Mouse (Mus musculus): Measurements from ENCODE around the gene Slc25a22.
"Not testable (repeated sequence)": the region's sequence is repeated elsewhere in the genome, so short reads cannot be mapped to it uniquely, and the experiment has no call there.

The Slc25a22 gene

DNA sequence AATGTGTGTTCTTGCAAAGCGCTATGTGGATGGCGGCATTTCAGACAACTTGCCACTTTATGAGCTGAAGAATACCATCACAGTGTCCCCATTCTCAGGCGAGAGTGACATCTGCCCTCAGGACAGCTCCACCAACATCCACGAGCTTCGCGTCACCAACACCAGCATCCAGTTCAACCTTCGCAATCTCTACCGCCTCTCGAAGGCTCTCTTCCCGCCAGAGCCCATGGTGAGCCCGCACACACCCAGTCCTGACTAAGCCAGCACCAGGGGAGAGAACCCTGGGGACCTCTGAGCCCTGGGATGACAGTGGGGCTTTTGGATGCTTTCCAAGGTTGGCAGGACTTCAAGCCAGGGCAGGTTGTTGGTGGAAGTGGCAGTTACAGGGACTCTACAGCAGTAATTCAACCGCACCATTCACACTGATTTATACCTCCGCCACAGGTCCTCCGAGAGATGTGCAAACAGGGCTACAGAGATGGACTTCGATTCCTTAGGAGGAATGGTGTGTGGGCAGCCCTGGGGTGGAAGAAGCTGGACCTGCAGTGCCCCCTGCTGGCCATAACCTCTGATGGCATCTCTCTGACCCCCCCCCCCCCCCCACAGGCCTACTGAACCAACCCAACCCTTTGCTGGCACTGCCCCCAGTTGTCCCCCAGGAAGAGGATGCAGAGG lies 20.4 kb upstream of the Slc25a22 start:
- DNase-seq = peak; percentile 70 to 86

DNA sequence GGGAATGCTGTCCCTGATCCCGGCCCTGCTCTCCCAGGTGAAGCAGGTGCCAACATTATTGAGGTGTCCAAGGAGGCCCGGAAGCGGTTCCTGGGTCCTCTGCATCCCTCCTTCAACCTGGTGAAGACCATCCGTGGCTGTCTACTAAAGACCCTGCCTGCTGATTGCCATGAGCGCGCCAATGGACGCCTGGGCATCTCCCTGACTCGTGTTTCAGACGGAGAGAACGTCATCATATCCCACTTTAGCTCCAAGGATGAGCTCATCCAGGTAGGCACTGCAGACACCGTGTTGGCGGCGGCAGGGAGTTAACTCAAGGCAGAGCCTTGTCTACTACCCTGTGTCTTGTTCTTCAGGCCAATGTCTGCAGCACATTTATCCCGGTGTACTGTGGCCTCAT lies 19.5 kb upstream of the Slc25a22 start:
- DNase-seq = no peak

DNA sequence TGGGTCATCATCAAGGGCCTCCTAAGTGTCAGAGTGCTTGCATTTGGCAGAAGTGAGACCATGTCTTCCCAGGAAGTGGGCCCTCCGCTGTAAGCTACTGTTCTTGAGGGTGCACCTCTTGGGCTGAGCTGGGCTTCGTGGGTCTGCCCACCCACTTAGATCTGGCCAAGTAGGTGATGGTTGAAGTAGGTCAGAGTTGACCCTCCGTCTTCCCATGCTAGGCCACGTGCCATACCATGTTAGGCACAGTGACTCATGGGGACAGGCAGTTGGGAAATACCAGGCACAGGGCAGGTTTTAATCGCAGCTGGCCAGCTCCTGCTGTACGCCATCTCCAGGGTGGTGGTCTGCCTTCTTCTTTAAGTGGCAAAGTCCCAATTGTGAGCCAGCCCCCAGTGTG lies 19.0 kb upstream of the Slc25a22 start:
- DNase-seq = no peak

DNA sequence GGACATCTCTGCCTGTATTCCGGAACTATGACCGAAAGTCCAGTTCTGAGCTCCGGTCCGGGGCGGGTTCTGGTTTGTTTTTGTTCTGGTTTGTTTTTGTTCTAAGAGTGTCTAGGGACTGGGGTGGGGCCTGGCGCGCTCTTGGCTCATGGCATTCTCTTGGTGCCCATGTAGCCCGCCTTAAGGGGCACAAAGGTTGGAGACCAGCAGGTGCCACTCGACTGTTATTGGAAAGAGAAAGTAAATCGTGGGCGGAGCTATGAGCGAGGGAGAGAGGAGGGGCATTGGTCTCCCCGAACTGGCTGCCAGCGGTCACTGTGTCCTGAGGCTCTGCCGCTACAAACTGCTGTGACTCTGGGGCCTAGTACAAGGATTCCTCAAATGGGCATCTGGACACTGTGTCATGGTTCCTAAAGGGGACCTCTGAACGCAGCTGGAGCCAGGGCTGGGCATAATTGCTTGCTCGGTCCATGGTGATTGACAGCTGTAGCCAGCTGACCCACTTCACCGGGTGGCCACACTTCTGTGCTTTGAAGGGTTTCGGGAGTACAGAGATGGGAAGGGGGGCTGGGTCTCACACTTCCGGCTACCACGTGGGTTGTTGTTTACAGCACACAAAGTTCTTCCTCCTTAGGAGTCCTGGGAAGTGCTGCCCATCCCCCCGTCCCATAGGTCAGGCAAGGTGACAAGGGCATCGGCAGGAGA lies 18.1 kb upstream of the Slc25a22 start:
- peak; percentile 89 to 93 for DNase-seq

DNA sequence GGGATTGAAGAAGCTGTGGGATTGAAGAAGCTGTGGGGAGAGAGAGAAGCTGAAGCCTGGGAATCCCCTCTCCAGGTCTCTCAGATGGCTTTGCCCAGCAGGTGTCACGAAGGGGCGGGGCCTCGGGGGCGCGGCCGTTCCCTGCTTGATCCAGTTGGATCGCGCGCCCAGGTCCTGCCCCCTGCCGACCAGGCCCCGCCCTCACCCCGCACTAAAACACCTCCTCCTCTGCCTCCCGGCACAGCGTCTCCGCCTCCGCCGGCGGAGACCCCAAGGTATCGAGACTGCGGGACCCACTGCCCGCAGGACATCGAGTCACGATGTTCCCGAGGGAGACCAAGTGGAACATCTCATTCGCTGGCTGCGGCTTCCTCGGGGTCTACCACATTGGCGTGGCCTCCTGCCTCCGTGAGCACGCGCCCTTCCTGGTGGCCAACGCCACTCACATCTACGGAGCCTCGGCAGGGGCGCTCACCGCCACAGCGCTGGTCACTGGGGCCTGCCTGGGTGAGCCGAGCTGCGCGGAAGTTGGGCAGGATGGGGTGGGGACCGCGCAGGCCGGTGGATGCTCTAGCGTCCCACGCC lies 17.4 kb upstream of the Slc25a22 start, which contains the start of gene Pnpla2:
Gene Pnpla2 (plus strand): TSS at position 232 of the 585 bp plus-strand sequence.
- peak; percentile 98 to 100 for DNase-seq

DNA sequence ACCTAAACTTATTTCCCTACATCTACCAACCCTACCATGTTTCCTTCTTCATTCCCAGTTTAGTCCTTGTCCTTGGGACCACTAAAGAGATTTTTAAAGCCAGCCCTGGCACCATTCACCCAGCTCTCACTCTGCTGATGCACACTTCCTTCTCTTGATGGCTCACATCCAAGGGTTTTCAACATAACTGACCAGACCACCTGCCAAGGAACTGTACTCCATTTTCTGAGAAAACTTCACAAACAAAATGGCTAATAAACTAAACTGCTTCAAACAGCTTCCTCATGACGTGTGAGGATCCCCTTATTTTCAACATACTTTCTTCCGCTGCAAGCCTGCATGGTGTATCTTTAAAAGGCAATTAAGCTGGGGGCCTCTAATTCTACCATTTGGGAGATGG lies 15.9 kb upstream of the Slc25a22 start:
- no peak for DNase-seq

DNA sequence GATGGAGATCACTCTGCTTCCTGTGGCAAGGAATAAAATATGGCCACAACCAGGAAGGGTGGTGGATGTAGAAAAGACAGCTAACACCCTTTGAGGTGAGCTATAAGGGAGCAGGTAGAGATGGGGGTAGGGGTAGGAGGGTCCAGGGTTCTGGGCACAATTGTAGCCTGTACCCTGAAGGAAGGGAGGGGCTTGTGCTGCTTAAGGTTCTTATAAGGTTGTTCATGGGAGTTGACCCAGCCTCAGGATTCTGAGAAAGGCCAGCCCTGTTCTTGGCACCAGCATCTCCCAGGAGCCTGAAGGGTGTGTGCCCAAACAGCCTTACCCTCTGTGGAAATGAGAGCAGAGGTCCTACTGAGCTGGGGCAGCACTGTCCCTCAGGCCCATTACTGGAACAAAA lies 14.2 kb upstream of the Slc25a22 start:
- DNase-seq = no peak

DNA sequence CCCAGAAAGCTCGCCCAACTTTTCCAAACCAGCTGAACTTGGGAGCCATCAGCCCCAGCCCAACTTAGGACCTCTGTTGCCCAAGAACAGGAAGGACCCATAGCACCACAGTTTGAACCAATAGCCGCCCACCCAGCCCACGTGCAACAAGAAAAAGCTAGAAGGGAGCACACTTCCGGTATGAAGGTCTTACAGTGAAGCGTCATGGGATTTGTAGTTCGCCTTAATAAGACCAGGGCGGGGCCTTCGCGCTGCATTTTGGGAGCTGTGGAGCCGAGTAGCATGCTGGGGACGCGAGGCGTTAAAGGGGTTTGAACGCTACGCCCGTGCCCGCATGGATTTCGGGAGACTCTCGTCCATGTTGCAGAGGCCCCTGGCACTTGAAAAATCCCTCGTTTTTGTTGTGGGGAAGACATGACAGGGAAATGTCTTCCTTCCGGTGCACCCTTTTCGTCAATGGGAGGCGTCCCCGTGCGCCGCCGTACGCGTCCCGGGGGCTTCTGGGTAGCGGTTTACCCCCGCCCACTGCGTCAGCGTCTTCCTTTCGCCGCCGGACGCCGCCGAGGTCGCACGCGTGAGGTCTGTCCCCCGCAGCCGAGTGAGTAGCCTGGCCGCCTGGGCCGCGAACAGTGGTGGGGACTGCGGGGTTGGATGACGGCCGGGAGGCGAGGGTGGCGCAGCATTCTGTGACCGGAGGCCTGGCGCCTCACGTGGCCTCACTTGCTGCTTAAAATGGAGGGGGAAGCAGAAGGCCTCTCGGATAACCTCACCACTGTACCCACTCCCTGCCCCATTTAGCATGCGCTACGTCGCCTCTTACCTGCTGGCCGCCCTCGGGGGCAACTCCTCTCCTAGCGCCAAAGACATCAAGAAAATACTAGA lies 9.7 kb upstream of the Slc25a22 start, which contains the start of gene Rplp2:
Gene Rplp2 (plus strand): TSS at position 261 of the 882 bp plus-strand sequence.
- DNase-seq = peak; percentile 95 to 96

DNA sequence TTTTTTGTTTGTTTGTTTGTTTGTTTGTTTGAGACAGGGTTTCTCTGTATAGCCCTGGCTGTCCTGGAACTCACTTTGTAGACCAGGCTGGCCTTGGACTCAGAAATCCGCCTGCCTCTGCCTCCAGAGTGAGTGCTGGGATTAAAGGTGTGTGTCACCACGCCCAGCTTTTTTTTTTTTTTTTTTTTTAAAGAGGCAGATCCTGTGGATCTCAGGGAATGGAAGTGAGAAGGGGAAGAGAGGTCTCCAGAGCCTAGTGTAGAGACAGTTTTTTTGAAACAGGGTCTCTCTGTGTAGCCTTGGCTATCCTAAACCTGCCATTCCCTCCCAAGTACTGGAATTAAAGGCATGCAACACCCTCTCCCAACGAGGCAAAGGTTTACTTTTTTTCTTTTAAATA lies 8.7 kb upstream of the Slc25a22 start:
- not testable (repeated sequence) for DNase-seq

DNA sequence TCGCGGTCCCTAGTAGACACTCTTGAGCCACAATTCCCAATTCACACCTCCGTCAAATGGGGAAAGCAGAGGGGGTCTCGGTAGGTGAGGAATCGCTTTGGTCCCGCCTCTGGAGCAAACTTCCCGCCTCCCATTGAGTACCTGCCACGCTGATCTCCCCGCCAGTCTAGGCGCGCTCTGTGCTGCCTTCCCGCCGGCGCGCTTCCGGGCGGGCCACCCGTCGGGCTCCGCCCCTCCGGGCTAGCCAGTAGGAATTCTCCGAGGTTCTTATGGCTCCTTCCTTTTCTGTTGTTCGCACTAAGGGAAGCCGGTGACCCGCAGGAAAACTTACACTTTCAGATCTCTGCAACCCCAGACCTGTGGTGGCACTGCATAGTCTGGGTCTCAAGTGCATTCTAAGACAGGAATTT lies 6.1 kb upstream of the Slc25a22 start, which contains the start of gene Pidd1:
Gene Pidd1 (minus strand): TSS at position 198 of the 410 bp plus-strand sequence.
- DNase-seq = peak; percentile 77 to 85

DNA sequence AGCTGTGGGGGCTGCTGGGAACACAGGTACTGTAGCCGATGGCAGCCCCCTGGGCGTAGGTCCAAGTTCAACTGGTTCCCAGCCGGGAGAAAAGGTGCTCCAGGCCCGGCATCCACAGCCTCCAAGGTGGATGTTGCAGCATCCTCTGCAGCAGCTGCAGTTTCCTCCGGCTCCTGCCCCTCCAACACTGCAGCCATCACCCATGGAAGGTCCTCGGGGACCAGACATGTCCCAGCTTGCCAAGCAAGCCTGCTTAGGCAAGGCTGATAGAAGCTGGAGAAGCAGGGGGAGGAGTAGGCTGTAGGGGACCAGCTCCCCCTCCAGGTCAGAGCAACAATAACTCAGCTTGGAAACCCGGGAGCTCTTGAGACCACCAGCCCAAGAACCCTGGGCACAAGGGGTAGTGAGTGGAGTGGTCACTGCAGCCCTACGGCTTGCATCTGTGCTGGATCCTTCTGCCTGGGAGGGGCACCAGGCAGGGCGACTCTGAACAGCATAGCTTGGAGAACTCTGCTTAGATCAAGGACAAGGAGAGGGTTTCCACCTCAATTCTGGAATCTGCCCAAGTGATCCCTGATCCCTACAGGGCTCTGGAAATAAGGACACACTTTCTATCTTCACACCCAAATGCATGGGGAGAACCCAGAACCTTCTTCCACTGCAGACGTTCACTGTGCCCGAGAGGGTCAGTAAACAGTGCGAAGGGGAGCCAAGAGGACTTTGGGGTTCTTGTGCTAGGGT lies 5.6 kb upstream of the Slc25a22 start:
- peak in 1 of 2 experiments; percentile 42 for DNase-seq

DNA sequence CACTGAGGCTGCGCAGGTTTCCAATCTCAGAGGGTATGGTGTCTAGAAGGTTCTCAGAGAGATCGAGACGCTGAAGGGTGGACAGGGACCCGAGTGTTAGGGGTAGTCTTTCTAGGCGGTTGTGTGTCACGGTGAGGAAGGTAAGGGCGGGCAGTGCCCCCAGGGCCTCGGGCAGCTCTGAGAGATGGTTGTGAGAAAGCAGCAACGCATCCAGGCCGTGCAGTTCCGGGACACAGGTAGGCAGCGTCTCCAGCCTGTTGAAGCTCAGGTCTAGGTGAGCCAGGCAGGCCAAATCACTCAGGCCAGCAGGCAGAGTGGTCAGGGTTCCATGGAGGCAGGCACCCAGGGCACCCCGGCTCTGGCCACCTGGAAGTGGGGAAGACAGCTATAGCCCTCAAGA lies 4.5 kb upstream of the Slc25a22 start:
- no peak for DNase-seq

DNA sequence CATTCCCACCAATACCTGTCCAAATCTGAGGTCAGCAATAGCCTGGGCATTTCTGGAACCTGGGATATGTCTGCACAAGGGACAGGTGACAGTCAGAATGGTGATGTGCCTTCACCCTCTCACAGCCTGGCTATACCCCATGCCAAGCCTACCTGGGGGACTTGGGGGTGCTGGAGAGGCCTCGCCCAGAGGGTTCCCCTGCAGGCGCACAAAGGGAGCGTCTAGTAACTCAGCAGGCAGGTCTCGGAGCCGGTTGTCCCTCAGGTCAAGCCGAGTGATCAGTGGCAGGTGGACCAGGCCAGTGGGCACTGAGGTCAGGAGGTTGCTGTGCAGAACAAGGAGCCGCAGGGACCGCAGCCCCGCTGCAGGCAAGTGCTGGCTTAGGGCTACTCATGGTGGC lies 3.8 kb upstream of the Slc25a22 start:
- DNase-seq = no peak

DNA sequence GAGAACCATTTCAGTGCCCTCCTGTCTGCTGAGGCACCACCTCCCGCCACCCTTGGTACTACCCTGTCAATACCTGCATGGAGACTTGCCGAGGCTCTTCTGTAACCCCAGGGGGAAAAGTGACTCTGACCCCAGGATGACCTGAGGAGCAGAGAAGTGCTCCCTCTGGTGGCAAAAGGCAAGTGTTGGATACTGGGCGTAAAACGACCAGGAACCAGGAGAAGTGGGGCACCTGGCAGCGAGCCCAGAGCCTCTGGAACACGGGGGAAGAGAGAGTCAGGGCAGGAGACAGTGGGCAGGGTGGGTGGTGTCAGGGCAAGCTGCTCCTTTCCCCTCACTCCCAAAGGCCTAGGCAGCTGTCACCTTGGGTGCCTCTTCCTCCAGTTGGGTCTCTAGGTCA lies 2.9 kb upstream of the Slc25a22 start:
- peak; percentile 78 to 88 for DNase-seq

DNA sequence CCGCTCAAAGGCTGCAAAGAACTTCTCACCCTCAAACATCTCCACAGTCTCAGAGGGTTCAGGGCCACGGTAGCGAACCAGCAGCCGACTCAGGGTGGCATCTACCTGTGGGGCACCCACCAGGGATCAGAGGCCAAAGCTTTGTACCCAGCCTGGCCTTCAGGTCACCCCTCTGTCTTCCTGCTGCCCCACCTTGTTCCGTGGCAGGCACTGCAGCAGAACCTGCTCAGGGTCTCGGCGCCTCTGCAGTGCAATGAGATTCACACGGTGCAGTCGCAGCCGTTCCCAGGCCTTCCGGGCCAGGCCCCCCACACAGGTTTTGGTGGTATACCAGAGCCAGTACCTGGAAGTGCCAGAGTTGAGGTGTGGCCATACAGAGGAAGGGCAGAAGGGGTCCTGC lies 2.1 kb upstream of the Slc25a22 start:
- DNase-seq = no peak

DNA sequence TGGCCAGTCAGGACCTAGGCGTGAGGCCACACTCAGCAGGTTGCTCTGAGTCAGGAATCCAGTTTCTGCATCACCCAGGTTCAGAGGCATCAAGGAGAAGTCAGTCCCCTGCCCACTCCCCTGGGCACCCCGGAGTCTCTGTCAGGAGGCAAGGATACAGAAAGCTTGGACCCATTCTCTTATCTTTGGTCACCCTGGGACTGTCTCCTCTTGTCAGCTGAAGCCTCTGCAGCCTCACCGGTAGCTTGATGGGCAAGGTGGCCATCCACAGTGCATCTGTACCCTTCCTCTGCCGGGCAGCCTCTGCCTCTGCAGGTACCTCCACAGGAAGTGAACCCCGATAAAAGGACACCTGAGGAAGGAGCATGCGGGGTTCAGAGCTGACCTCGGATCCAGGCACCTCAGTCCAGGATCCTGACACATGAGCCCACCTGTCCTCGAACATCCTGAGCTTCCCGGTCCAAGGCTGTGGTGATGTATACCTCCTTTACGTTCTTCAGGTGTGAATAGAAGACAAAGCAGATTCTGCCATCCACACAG lies 1.5 kb upstream of the Slc25a22 start:
- DNase-seq = no peak

DNA sequence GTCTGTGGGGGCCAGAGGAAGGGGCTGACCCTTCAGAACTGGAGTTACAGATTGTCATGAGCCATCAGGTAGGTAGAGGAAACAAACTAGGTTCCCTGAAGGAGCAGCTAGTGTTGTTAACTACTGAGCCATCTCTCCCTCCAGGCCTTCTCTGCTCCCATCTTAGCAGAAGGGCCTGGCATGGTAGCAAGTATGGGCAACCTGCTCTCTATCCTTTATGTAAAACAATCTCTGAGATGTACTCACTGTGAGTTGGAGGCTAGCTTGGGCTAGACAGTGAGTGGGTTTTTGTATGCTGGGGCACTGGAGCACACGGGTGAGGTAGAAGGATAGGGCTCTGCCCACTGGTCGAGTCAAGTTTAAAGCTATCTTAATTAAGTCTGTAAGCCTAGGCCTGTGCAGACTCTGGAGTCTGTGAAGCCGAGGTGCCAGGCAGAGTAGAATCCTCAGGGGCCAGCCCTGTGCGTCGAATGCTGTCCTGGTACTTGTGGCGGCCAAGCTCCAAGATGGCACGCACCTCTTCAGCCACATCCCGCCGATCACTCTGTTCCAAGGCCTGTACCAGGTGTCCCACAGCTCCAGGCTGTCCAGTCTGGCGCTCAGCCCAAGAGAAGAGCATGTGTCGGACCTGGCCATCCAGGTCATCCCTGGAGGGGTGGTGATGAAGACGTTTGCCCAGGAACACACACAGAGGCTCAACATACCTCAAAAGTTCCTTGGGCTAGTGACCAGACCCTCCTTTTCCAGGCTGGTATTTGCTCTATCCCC lies 693 bp upstream of the Slc25a22 start:
- DNase-seq = no peak

DNA sequence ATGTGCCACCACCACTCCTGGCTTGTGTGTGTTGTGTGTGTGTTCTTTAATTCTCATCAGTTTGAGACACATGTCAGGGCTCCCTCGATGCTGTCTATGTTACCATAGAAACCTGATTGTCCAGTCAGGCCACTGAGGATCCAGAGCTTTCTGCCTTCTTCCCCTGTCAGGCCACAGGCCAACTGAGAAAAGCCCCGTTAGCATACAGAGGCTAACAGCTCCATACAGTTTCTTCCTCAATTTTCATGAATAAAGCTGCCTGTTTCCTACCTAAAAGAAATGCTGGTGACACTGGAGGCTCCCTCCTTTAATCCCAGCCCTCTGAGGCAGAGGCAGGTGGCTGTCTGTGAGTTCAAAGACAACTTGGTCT lies 1.2 kb downstream of the Slc25a22 start:
- DNase-seq = no peak

DNA sequence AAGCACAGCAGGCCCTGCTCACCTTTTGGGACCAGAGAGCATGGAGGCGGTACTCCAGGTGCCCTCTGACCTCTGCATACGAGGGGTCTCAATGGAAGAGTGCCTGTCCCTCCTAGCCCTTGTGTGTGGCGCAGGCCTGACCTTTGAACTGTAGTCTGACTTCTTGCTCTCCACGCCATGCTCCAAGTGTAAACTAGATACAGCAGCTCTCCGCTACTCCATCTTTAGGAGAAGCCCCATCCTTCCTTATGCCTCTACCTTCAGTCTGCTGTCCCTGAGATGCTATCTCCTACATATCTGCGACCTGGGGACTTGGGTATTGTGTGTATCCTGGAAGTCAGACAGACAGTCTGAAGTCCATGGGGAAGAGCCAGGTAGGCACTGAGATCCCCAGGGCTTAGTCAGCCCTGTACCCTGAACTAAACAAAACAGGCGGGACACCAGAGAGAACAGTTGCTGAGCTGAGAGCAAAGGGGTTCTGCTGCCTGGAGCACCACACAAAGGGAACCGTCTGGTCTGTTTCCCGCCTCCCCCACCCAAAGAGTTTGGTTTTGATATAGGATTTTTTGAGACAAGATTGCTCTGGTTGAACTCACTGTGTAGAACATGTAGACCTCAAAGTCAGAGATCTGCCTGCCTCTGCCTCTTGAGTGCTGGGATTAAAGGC lies 1.7 kb downstream of the Slc25a22 start:
- peak in 1 of 2 experiments; percentile 47 for DNase-seq

DNA sequence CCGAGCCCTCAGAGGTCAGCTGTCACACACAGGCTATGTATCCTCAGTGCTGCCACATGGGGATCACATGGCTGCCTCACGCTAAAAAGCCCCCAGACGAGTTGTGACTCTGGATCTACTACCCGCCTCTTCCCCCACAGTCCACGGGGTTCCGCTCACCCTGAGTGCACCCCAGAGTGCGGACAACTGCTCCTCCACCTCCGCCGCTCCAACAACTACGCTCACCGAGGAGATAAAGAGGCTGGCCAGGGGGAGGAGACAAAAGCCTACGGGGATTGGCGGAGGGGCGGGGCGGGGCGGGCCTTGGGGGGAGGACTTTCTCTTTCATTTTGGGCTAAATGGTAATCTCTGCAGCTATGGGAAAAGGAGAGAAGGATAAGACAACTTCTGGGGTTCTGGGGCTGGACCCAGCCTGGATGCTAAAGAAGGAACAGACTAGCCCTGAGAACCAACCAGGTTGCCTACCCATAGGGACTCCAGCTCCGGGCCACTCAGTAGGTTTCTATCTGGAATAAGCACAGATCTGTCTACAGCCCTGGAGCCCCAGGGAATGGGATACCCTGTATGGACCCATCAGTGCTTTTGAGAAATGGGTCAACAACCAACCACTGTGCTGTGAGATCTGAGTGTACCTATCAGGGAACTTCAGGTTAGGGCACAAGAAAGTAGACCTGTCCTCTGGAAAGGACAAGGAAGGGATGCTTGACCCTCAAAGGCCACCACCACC lies 2.4 kb downstream of the Slc25a22 start:
- DNase-seq = peak; percentile 65 to 76

All from kidney, postnatal 36 days (tissue).